Mouse (Mus musculus) adipose tissue, adult 10 weeks (tissue): ENCODE measurements around the gene Slc22a18. TPM values are rescaled to one million over a fixed set of nuclear protein-coding genes. Genes with fewer than 3 reads are reported as not detected.

Experiments
- polyA plus RNA-seq: library from polyadenylated mRNA; stranded (reverse); fragments of 350-450 nt; fragmentation: Illumina TruSeq; extraction: RNeasy Lipid Tissue Mini Kit (QIAGEN cat#74804); gene quantifications from one replicate; pipeline ENCODE4 v1.2.3, GENCODE M21; 2014; ENCODE audit warnings: low read depth, low replicate concordance

Gene Slc22a18
- polyA plus RNA-seq = 6.0 TPM

GRCm38 (mm10) chr7:143473347-143474101, at the start of gene Slc22a18:
Slc22a18 (plus strand) TSS chr7:143473736.

GRCm38 (mm10) chr7:143460874-143461273, 12.7 kb upstream of the Slc22a18 start, which contains the start of gene Cdkn1c:
Cdkn1c (minus strand) TSS chr7:143461050.

GRCm38 (mm10) chr7:143502418-143503200, 29.1 kb downstream of the Slc22a18 start, which contains the start of gene Phlda2:
Phlda2 (minus strand) TSS chr7:143503150.

Other genes starting within 250 kb of the Slc22a18 start
- 22.3 TPM for gene Cdkn1c, start 12.7 kb upstream of the Slc22a18 start, polyA plus RNA-seq
- gene Phlda2, start 29.4 kb downstream of the Slc22a18 start, polyA plus RNA-seq = 9.5 TPM
- 81.0 TPM for gene Nap1l4, start 75.4 kb downstream of the Slc22a18 start, polyA plus RNA-seq
- gene Cars, start 126.4 kb downstream of the Slc22a18 start, polyA plus RNA-seq = 25.4 TPM
- 0.46 TPM for gene Tnfrsf26, start 155.0 kb downstream of the Slc22a18 start, polyA plus RNA-seq
- 1.4 TPM for gene Tnfrsf22, start 175.9 kb downstream of the Slc22a18 start, polyA plus RNA-seq
- gene Tnfrsf23, start 212.1 kb downstream of the Slc22a18 start, polyA plus RNA-seq = 1.7 TPM